Mouse (Mus musculus): ENCODE measurements around the gene Coil.

Gene Coil

DNA sequence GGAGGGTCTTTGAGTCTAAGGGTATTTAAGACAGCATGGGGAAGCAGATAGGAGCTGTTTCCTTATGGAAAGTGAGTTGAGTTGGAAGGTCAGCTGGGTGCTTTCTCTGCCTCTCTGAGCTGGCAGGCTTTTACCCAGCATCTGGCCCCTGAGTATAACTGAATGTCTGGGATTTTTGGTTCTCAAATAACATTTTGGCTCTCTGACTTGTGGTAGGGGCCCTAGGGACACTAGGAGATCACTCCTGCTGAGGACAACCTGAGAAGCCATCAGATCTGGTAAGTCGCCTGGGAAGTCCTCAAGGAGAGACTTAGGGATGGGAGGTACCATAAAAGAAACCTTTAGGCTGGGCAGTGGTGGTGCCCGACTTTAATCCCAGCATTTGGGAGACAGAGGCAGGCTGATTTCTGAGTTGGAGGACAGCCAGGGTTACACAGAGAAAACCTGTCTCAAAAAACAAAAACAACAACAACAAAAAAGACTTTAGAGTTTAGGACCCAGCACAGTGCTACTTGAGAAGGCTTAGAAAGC lies at the start of gene Coil:
Gene Coil (plus strand): TSS at position 51 of the 531 bp plus-strand sequence.
- no peak for DNase-seq (ENCODE audit: low spot score)

DNA sequence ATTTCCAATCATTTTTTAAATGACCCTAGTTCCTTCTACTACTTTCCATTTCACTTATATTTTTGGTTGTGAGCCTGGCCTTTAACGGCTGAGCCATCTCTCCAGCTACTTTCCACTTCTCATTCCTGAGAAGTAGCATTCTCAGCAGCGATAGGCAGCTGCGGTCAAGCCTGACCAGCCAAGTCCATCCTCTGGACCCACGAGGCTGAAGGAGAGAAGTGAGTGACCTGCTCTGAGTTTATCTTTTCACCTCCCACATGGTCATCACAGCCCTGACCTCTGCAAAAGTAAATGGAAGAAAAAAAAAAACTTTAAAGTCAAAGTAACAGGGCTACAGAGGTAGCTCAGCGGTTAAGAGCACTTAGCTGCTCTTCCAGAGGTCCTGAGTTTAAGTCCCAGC lies 43.5 kb upstream of the Coil start:
- DNase-seq (ENCODE audit: low spot score): no peak

DNA sequence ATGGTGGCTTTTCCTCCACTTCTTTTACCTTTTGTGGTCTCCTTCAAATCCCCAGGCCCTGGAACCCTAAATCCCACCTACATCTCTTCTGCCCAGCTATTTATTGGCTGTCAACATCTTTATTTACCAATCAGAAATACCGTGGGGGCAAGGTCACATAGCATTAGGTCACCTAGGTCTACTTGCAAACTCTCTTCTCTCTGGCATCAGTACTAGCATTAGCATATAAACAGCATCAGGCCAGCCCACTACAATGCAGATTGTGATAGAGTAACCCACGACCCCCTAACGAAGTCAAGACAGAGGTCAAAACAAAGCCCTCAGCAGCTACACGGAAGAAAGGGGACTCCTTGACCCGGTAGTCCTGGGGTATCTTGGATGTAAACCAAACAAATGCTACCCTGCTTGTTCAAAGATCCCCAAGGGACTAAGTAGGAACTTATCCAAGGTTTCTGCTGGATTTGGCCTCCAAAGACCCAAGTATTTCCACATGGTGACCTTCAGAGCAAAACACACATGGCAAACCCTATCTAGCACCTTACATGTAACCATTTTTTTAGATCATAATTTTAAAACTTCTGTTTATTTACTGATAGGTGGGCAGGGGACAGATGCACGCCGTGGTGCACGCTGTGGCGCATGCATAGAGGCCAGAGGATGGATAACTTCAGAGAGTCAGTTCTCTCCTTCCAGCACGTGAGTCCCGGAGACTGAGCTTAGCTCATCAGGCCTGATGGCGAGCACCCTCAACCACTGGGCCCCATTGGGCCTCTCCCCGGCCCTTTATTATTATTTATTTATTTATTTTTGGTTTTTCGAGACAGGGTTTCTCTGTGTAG lies 38.1 kb upstream of the Coil start:
- DNase-seq (ENCODE audit: low spot score): no peak

DNA sequence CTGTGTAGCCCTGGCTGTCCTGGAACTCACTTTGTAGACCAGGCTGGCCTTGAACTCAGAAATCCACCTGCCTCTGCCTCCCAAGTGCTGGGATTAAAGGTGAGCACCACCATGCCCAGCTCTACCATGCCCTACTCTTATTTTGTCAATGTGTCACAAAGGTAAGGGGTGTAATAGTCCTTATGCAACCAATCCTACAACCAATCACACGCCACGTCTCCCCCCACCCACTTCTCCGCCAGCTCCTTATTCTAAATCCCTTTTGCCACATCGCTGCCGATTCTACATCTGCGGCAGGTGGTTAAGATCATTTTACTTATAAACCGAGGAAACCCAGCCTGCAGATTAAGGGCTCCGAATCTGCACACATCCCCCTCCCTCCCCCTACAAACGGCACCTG lies 37.0 kb upstream of the Coil start:
- no peak for DNase-seq (ENCODE audit: low spot score)

DNA sequence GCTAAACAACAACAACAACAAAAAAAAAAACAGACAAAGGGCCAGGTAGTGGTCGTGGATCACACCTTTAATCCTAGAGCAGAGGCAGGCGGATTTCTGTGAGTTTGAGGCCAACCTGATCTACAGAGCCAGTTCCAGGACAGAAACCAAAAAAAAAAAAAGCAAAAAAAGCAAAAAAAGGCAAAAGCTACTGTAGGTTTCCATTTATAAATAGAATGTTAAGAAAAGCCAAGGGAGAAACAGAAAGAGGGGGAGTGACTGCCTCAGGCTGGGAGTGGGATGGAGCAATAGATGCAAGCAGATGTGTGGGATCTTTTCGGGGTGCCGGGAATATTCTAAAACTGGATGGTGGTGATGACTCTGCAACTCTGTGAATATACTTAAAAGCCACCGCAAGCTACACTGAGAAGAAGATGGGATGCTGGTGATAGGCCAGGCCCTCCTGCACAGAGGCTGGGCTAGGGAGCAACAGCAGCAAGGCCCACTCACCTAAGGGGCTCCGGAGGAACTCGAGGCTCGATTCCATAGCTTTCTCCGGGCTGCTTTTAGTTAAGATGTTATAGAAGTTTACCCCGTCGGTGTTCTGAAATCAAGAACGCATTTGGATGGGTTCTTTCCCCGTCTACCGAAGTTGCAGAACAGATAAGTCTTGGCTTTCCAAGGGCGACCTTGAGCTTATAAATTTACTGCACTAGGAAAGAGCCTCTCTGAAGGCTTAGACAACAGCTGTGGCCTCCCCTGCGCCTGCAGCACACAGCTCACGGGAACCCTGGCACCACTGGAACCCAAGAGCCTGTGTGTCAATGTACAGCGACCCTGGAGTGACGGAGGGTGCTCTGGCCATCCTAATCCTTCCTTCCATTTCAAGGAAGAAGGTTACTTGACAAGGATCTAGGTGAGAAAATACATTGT lies 35.7 kb upstream of the Coil start:
- no peak for DNase-seq (ENCODE audit: low spot score)

DNA sequence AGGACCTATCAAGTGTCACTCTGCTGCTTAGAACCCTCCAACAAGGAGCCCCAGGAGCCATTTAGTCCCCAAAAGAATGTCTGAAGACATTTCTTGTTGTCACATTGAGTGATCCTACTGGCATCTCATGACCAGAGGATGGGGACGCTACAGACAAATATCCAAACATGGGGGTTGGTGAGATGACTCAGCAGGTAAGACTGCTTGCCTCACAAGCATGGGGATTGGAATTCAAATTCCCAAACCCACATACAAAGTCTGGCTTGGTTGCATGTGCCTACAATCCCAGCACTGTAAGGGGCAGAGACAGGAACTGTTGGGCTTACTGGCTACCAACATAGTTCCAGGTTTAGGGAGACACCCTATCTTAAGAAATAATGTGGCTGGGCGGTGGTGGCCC lies 32.2 kb upstream of the Coil start:
- no peak for DNase-seq (ENCODE audit: low spot score)

DNA sequence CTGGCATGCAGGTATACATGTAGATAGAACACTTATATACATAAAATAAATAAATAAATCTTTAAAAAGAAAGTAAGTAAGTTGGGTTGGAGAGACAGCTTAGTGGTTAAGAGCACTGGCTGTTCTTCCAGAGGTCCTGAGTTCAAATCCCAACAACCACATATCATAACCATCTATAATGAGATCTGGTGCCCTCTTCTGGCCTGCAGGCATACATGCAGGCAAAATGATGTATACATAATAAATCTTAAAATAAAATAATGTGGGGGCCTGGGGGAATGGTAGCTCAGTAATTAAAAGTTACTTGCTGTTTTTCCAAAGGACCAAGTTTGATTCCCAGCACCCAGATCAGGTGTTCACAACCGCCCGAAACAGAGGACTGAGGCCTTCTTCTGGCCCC lies 31.3 kb upstream of the Coil start:
- no peak for DNase-seq (ENCODE audit: low spot score)

DNA sequence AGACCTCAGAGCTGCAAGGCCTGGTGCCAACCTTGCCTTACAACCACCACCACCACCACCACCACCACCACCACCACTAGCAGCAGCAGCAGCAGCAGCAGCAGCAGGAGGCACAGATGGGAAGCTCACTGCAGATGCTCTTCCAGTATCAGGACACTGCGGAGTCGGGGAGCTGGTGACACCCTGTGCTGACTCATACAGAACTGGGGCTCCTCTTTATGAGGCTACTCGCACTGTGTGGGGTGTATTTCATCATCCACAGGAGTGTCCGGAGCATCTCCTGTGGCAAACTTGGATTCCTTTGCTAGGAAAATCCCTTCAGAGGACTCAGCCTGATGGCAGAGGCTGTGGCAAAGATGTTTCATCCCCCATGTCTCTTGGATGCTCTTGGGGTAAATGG lies 30.4 kb upstream of the Coil start:
- peak; percentile 16 for DNase-seq (ENCODE audit: low spot score)

DNA sequence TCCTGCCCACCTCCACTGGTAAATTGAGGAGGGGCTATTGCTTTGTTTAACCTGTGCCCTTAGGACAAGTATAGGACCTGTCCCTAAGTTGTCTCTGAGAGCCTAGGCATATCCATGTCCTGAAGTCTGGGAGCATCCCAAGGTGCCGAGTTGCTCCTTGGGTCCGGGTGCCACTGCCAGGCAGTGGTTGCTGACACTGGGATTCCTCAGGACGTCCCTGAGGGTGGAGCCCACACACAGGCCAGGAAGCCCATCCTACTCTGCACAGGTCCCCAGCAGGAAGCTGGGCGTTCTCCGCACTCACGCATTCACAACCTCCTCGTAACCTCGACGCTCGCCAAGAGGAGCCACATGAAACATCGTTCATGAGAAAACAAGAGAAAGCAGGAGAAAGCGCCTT lies 28.6 kb upstream of the Coil start:
- no peak for DNase-seq (ENCODE audit: low spot score)

DNA sequence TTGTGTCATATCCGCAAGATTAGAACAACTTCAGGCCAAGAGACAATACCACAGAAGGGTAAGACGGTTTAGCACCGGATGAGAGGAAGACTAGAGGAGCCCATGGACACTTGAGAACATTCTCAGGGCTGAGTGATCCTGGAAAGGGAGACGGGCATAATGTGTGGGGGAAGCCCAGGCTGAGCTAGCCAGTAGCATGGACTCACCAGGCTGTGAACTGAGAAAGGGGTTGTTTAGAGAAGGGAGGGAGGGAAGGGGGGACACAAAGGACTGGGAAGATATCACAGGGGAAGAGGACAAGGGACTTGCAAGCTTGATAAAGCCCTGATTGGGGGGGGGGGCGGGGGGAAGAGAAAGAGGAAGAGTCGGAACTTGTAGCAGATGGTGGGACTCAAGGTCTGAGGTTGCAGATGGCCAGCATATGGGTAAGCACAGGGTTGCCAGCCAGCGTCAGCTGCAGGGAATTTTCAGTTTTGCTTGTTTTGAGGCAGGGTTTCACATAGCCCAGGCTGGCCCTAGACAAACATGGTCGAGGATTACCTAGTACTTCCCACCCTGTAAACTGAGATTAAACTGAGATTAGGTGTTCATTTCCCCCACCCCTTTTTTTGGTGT lies 24.0 kb upstream of the Coil start:
- no peak for DNase-seq (ENCODE audit: low spot score)

DNA sequence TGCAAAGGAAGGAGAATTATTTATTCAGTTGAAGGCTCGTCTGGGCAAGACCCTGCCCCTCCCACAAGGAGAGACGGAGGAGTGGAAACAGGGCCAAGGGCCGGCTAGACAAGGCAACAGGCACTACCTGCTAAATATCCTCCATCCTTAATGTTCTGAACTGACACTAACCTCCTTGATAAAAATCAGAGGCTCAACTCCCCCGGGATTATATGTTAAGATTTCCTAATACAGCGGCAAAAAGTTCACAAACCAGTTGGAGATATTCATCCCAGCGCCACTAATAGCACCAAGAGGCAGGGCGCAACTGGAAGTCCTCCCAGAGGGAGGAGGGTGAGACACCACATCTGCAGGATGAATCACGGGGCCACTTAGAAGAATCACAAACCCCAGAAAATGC lies 21.2 kb upstream of the Coil start:
- DNase-seq (ENCODE audit: low spot score): no peak

DNA sequence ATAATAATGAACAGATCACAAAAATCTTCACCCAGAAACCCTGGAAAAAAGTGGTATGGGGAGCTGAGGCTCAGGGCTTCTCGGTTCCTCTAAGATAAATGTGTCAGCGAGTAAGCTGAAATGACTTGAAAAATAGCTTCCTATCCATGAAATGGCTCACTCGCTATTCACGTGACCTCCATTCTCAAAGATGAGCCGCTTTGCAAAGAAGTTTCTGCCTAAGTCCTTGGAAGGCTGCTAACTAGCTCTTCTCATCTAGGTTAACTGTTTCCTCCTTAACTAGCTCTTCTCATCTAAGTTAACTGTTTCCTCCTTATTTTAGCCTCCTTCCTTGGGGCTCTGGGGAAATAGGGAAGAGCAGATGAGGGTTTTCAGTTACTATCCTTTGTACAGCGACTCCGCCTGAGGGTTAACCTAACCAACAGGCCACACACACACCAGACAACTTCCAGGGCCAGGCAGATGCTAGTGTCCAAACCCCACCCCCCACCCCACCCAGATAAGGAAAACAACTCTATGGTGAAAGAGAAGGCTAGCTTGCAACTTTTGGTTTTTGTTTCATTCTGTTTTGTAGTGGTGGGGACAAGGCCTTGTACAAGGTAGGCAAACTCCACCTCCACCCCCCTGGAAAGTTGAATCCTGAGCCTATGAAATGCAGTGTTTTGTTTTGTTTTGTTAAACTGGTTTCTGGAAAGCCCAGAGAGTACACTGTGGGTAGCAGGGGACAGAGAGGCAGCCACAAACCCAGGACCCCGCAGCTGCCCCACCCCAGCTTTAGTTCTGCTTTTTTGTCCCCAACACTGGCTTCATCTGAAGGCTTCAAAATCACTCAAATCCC lies 20.0 kb upstream of the Coil start:
- no peak for DNase-seq (ENCODE audit: low spot score)

DNA sequence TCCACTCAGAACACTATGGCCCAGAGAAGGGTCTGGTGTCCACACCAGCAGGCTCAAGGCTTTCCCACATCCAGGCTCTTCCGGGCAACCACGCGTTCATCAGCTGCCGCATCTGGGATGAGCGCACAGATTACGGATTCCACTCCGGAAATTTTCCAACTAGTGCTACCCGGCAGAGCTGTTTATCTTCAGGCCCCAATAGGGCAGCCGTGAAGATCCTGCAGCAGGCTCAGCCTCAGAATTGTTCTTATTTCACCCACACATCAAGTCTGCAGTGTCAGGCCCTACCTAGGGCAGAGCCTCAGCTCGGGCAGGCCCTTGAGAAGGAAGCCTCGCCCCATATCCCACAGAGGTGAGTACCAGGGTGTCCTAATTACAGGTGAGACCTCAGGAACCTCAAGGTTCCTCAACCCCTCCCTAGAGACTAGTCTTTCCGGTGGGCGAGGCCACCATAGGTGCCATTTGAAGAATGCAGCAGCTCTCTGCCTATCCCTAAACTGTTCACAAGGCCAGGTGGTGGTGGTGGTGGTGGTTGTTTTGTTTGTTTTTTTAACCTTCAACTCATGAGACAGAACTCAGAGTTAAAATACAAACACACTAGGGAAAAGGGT lies 19.3 kb upstream of the Coil start:
- no peak for DNase-seq (ENCODE audit: low spot score)

DNA sequence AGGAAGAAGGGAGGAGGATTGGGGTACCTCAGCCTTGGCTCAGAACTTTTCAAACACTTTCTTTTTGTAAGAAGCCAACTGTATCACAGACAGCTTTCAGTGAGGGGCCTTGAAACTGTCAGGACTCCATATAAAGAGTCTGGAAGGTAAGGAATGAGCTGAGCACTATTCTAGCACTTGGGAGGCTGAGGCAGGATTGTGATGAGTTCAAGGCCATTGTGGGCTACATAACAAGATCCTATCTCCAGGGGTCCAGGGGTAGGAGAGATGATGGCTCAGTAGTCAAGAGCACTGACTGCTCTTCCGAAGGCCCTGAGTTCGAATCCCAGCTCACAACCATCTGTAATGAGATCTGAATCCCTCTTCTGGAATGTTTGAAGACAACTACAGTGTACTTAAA lies 18.5 kb upstream of the Coil start:
- DNase-seq (ENCODE audit: low spot score): no peak

DNA sequence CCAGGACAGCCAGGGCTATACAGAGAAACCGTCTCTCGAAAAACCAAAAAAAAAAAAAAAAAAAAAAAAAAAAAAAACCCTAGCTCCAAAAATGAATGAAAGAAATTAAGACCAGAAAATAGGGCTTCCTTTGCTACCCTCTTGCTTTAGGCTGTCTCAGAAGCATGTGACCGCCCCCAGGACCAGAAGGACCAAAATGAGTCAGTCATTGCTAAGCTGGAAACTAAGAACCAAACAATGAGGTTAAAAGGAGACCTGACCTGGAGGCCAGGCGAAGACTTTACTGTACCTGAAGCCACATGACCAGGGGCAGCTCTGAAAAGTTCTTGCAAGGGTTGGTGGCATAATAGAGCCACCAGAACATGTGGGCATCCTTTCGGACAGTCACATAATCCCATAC lies 17.9 kb upstream of the Coil start:
- DNase-seq (ENCODE audit: low spot score): no peak

DNA sequence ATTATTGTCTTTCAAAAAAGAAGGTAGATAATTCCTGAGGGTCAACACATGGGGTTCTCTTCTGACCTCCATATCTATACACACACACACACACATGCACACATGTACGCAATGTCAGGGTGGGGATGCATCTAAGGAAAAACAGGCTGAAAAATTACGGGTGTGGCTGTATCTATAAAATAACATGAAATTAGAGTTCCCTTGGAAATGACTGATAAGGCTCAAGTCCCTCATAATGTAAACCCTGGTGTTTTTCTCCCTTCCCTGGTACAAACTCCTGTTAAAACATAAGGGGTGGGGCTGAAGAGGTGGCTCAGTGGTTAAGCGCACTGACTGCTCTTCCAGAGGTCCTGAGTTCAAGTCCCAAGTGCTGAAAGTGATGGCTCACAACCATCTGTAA lies 16.5 kb upstream of the Coil start:
- DNase-seq (ENCODE audit: low spot score): no peak

DNA sequence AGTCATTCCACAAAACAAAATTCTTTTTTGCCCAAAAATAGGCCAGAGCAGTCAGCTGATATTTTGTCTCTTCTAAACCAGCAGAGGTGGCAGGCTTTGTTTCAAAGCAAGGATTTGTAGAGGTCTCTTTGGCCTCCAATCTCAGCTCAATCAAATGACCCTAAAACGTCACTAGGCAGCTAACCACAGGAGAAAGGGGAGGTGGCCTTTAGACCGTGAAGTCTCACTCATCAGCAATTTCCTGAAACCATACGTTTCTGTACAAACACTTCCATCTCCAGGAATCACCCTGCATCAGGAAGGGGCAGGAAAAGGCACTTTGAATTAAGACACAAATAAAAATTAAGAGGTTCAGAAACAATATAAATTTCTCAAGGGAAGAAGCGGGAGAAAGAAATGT lies 15.2 kb upstream of the Coil start:
- DNase-seq (ENCODE audit: low spot score): no peak

DNA sequence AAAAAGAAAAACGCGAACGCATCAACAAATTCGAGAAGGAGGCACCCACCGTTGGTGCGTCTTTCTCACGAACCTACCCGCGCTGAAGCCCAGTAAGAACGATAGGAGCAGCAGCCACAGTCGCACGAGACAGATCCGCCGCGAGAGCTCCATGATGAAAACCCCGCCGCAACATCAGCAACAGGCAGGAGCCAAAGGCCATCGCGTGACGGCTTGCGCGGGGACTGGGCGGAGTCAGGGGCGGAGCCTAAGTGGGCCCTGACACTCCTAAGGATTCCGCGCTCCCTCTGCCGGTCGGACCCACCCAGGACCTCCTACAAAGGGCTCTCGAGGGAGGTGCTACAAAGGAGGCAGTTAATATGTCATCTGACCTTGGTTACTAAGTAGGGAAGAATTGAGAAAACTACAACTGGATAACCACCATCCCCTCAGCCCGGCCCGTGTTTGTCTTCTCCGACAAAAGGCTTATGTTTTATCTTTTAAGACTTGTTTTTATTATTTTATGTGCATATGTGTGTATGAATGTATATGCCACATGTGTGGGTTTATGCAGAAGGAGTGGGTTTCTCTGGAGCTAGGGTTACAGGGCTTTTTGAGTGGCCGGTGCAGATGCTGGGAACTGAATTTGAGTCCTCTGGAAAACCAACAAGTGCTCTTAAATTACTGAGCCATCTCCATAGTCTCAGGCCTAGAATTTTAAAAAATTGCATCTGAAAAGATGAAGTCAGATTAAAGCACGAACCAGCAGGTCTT lies 14.7 kb upstream of the Coil start, which contains the start of gene Scpep1:
Gene Scpep1 (minus strand): TSS at position 249 of the 753 bp plus-strand sequence.
- peak; percentile 97 for DNase-seq (ENCODE audit: low spot score)

DNA sequence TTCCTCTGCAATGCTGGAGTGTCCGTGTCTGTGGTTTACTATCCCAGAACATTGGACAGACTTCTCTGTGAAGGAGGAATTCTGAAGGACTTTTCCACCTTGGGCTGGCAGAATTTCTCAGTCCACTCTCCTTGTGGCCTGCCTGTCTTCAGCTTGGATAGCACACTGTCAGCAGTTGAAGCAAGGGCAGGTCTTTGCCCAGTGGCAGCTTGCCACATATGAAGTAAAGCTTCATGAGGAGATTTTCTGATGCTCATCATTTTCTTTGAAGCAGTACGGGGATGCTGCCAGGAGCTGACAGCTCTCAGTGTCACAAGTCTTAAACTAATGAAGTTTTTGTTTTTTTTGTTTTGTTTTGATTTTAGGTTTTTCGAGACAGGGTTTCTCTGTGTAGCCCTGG lies 11.2 kb upstream of the Coil start:
- no peak for DNase-seq (ENCODE audit: low spot score)

DNA sequence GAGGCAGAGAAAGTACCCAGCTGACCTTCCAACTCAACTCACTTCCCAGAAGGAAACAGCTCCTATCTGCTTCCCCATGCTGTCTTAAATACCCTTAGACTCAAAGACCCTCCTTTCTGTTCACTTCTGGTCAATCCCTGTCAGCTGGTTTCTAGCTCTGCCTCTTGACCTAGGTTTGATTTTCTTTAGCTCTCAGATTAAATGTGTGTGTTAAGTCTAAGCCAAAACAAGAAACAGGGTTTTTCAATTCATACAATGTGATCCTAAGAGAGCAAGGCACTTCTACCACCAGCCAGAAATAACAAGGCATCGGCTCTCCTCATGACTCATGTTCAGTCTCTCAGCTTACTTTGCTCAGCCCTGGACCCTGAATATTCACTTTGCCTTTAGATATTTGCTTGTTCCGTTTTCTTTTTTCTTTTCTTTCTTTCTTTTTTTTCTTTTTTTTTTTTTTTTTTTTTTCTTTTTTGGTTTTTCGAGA lies 3.1 kb upstream of the Coil start, which contains the start of gene Elobl:
Gene Elobl (minus strand): TSS at position 51 of the 481 bp plus-strand sequence.
- no peak for DNase-seq (ENCODE audit: low spot score)
